Mouse (Mus musculus) lung, adult 2 months (tissue): Measurements from ENCODE around the gene Gcsh. TPM values are rescaled to one million over a fixed set of nuclear protein-coding genes. Genes with fewer than 3 reads are reported as not detected.

Experiments
- DNase-seq: peaks from one replicate; pipeline ENCODE4 v3.0.0; 2022
- H3K4me1 ChIP-seq: fragments of 200-500 bp; 2 replicates; pipeline ENCODE4 v1.6.1; 2011; ENCODE audit warnings: low read length; ENCODE audit not compliant: control insufficient read depth, insufficient read depth
- H3K4me3 ChIP-seq: fragments of 200-500 bp; replicated peaks from 2 replicates; pipeline ENCODE3; 2011; ENCODE audit warnings: low read depth, mild to moderate bottlenecking, control low read depth, low read length; ENCODE audit errors: extremely low read depth
- CTCF ChIP-seq: fragments of 200-500 bp; IDR thresholded peaks from 2 replicates; pipeline ENCODE4 v1.5.1; 2011; ENCODE audit warnings: mild to moderate bottlenecking, low read length, control low read depth; ENCODE audit not compliant: insufficient read depth
- POLR2A ChIP-seq: fragments of 200-500 bp; IDR thresholded peaks from 2 replicates; pipeline ENCODE4 v1.6.1; 2011; ENCODE audit warnings: low read depth, mild to moderate bottlenecking, control low read depth, low read length, borderline replicate concordance; ENCODE audit errors: extremely low read depth
- WGBS: fragments of 180-500 bp; shearing (Covaris S2); methylation state at CpG from one replicate; pipeline ENCODE4 v1.1.7; 2018; 5-methylcytosine and 5-hydroxymethylcytosine counted together
- polyA plus RNA-seq: library from polyadenylated mRNA; depleted of rRNA; stranded (reverse); fragments of >200 nt; gene quantifications from 2 replicates; pipeline ENCODE4 v1.2.3, GENCODE M21; 2012

The Gcsh gene
- polyA plus RNA-seq, 1 experiment = 14.7 TPM

DNA sequence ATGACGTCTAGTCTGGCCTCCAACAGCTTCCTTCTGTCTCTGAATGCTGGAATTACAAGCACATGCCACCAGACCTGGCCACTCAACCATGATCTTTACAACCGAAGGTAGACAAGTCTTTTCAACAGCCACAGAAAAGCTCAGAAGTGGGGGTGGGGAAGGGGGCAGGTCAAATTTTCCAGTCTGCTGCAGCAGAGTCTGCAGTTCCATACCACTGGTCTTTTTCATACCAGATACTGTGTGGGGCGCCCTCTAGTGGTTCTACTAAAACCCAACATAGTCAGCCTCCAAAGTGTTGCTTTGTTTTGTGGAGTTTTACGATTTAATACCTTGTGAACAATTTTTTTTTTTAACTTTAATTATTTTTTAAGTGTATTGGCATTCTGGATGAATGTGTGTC lies 13.2 kb downstream of the Gcsh start:
- Histone ChIP-seq H3K4me3 (no peak overlapping the region), H3K4me1 (no peaks in the 10 kb centered on the region)
- peak; percentile 14; the same call in 1 of the 2 replicates for TF ChIP-seq CTCF
- no peak for TF ChIP-seq POLR2A
- 11% methylated on average over 4 of the region's 4 CpGs for WGBS
- DNase-seq = peak; percentile 26

DNA sequence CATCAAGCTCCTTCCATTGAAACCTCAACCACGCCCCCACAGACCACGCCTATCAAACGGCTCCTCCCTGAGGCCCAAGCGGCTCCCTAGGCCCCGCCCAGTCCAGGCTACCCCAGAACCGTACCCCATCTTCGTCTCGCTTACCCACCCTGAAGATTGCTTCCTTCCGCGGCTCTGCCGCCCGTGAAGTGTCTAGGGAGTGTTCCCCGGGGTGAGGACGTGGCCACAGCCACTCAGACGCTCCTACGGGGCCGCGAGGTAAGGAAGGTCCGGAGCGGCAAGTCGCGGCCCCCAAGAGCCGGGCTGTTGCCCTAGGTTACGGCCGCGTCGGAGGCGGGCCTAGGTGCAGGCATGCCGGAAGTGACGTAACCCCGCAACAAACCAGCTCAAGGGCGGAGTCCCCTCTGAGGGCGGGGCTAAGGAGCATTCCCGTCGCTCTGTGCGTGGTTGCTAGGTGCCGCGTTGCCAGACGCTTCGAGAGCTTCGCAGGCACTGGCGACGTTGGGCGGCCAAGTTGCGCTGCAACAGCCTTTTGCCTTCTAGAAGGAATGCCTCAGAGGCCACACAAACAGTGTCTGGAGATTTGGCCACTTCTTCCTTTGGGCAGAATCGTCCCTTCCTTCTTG lies 14.6 kb downstream of the Gcsh start, which contains the start of gene 1700030J22Rik:
Gene 1700030J22Rik (minus strand): TSS at position 329 of the 626 bp plus-strand sequence.
- Histone ChIP-seq H3K4me1 (no peaks in the 10 kb centered on the region), H3K4me3 (peak within 1 kb of the TSS; percentile 92)
- WGBS = under 1% methylated on average over 46 of the region's 46 CpGs
- peak; percentile 48; the same call in 1 of the 2 replicates for TF ChIP-seq POLR2A
- peak; percentile 17; the same call in 1 of the 2 replicates for TF ChIP-seq CTCF
- DNase-seq = peak; percentile 99

DNA sequence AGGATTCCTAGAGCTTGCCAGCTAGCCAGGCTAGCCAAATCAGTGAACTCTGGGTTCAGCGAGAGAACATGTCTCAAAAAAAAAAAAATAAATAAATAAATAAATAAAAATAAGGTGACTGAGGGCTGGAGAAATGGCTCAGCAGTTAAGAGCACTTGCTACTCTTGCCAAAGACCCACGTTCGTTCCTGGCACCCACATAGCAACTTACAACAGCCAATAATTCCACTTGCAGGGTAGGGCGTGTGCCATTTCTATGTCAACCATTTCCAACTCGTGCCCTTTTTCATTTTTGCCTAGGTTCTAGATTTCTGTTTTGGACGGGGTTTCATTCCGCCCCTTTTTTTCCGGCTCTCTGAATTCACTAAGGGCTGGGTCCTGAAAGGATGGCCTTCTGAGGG lies 15.3 kb downstream of the Gcsh start:
- no peaks in the 10 kb centered on the region for H3K4me1 ChIP-seq
- 21% methylated on average over 8 of the region's 8 CpGs for WGBS
- TF ChIP-seq CTCF (no peak), POLR2A (no peak)
- DNase-seq = no peak
- peak overlapping the region; percentile 92 for H3K4me3 ChIP-seq

DNA sequence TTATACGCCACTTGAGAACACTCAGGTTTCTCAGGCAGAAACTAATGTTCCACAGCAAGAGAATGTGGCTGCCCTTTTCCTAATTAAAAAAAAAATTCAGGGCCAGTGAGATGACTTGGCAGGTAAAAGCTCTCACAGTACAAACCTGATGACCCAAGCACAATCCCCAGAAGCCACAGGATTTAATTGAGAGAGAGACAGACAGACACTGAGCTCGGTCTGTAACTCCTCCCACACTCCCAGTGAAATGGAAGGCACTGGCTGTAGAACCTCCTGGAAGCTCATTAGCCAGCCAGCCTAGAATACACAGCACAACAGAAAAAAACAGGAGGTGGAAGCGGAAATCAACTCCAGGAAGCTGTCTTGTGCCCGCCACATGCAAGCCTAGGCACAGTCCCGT lies 17.7 kb downstream of the Gcsh start:
- 35% methylated on average over 5 of the region's 5 CpGs for WGBS
- H3K4me1 ChIP-seq = no peaks in the 10 kb centered on the region
- DNase-seq = no peak

DNA sequence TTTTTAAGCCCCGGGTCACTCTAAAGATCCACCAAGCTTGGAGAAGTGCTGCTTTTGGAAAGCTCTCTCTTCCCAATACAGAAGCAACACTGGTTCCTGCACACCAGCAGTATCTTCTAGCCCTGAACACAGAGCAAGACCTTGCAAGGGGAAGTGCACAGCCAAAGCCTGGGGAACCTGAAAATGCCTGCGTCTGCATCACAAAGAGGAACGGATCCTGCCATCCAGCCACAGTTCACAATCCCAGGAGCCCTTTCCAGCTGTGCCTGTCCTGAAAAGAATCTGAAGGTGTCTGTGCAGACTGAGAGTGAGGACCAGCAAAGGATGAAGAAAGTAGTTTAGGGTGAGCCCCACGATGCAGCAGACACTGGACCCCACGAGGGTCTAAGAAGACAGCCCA lies 18.3 kb downstream of the Gcsh start:
- Histone ChIP-seq H3K4me1 (no peaks in the 10 kb centered on the region), H3K4me3 (no peak overlapping the region)
- WGBS = 38% methylated on average over 5 of the region's 5 CpGs
- TF ChIP-seq POLR2A = no peak
- no peak for TF ChIP-seq CTCF
- no peak for DNase-seq

More for the DNA sequence above, 17.7 kb downstream of the Gcsh start:
- H3K4me3 ChIP-seq = no peak overlapping the region
- TF ChIP-seq POLR2A (no peak), CTCF (no peak)

DNA sequence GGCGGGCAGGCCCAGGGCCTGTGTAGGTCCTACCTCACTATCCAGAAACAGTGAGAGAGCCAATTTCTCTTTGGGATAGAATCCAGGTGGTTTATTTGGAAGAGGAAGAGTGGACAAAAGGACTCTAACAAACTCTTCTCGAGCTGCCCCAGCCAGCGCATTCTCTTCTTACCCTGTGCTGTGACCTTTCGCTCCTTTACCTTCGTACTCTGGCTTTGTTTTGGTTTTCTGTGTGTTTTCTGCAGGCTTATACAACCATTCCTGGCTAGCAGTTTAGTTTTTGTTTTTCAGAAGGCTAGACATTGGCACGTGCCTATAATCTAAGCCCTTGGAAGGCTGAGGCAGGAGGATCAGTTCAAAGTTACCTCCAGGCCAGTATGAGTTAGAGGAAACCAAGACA lies 23.8 kb downstream of the Gcsh start:
- H3K4me1 ChIP-seq = no peaks in the 10 kb centered on the region
- H3K4me3 ChIP-seq = no peak overlapping the region
- DNase-seq = no peak
- TF ChIP-seq CTCF = no peak
- TF ChIP-seq POLR2A = no peak
- 85% methylated on average over 6 of the region's 6 CpGs for WGBS

DNA sequence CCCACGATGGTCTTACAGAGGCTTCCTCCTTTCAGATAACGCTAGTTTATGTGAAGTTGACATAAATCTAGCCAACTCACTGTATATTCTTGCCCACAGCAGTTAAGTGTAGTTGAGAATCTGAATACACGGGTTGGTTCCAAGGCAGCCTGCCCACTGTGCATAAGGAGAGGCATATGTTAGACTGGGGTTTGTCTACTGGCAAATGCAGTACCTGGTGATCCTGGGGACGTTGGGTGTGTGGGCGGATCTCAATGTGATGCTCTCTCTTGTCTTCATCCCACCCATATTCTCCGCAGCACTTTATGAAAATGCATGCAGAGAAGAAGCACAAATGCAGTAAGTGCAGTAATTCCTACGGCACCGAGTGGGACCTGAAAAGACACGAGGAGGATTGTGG lies 38.9 kb downstream of the Gcsh start:
- WGBS = 95% methylated on average over 9 of the region's 9 CpGs
- no peak for DNase-seq
- no peak overlapping the region for H3K4me3 ChIP-seq
- H3K4me1 ChIP-seq = peaks cover 5% of the 10 kb centered on the region; the same call in 1 of the 2 replicates
- TF ChIP-seq POLR2A (no peak), CTCF (no peak)

DNA sequence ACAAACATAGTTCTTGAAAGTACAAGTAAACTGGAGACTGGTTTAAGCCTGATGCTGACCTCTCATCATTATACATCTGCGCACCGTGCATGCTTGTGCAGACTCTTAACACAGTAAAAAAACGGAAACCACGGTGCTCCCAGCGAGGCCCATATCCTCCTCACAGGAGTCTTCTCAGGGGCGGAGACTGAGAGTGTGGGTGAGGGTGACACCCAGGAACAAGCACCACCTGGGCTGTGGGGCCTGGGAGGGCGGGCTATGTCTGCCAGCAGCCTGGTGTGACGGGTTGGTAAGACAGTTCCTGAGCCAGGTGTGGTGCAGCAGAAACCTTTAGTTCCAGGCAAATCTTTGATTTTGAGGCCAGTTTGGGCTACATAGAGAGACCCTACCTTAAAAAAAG lies 40.9 kb downstream of the Gcsh start:
- 77% methylated on average over 8 of the region's 8 CpGs for WGBS
- TF ChIP-seq CTCF (no peak), POLR2A (no peak)
- DNase-seq = no peak
- no peak overlapping the region for H3K4me3 ChIP-seq
- peaks cover 5% of the 10 kb centered on the region; the same call in 1 of the 2 replicates for H3K4me1 ChIP-seq

DNA sequence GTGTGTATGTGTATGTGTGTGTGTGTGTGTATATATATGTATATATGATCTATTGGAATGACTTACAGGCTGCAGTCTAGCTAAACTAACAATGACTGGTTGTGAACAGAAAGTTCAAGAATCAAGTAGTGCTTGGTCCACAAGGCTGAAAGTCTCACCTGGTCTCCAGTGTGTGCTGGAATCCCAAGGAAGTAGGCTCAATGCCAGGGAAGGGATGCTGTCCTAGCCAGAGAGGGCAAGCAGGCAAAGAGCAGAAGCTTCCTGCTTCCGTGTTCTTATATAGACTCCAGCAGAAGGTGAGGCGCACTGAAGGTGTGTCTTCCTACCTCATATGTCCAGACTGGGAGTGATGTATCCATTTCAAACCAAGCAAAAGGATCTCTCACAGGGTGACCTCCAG lies 41.6 kb downstream of the Gcsh start:
- Histone ChIP-seq H3K4me1 (peaks cover 5% of the 10 kb centered on the region; the same call in 1 of the 2 replicates), H3K4me3 (no peak overlapping the region)
- no peak for DNase-seq
- WGBS = 56% methylated on average over 2 of the region's 2 CpGs
- no peak for TF ChIP-seq POLR2A
- no peak for TF ChIP-seq CTCF

DNA sequence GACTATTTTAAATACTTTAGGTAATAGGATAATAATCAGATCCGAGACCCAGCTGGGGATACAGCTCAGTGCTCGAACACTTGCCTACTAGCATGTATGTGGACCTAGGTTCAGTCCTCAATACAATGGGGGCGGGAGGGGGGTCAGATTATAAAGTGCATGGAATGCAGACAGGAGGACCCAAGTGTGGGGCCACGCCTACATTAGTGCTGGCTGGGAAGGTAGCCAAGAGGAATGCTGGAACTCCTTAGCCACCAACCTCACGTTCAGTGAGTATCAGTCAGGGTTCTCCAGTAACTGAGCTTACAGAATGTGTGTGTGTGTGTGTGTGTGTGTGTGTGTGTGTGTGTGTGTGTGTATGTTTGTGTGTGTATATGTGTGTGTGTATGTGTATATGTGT lies 42.0 kb downstream of the Gcsh start:
- no peak for DNase-seq
- H3K4me1 ChIP-seq = peaks cover 5% of the 10 kb centered on the region; the same call in 1 of the 2 replicates
- no peak overlapping the region for H3K4me3 ChIP-seq
- no peak for TF ChIP-seq CTCF
- TF ChIP-seq POLR2A = no peak
- WGBS = 40% methylated on average over 5 of the region's 5 CpGs
